Mouse (Mus musculus) brain, embryonic 18.5 days (tissue): Measurements from ENCODE around the gene Ugt1a5.

ENCODE experiments used
- DNase-seq: peaks from one replicate; pipeline ENCODE4 v3.0.0-alpha.2; 2012; ENCODE audit warnings: low read depth, low spot score

The Ugt1a5 gene

DNA sequence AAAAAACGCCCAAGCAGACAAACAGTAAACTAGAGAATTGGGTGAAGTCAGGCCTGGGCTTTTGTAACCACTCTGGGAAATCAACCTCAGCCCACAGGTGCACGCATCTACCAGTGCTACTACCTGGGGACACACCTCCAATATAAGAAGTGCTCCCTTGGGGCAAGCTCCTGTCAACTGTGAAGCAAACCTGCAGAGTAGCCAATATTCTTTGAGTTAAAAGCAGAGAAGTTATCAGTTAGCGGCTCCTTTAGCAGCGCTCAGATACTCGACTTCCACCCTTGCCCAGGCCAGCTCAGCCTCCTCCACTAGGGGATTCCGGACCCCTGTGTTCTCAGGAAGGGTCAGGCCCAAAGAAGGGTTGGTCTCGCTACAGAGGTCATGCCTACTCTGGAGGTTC lies 95.9 kb downstream of the Ugt1a5 start:
- no peak for DNase-seq

DNA sequence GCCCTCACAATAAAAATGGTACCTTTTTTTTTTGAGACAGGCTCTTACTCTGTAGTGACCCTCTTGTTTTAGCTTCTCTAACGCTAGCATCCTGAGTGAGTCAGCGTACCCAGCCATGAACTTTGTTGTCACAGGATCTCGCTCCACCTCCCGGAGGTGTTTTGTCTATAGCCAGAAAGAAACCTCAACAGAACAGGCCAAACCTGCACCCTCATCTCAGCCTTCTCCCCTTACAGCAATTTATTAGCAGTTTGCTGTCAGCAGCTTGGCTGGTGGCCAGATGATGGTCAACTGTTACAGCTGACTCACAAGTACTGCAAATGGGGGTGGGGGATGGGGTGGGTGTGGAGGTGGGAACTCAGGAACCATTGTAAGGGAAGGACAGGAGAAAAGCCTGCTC lies 96.4 kb downstream of the Ugt1a5 start:
- DNase-seq = no peak

DNA sequence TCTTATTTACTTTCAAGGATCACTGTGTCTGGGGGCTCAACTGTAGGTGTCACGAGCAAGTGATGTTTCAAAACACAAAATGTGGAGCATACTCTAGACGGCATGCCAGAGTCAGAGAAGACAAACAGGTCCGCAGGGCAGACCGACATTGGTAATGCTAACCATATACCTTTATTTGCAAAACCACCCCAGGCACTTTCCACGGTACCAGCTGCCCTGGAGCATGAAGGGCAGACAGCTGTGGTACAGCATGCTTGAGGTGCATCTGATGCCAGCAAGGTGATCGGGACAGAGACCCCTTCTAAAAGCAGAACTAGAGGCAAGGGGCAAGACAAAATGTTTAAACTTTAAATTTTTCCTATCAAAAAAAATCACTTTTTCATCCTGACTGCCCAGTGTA lies 97.1 kb downstream of the Ugt1a5 start:
- no peak for DNase-seq

DNA sequence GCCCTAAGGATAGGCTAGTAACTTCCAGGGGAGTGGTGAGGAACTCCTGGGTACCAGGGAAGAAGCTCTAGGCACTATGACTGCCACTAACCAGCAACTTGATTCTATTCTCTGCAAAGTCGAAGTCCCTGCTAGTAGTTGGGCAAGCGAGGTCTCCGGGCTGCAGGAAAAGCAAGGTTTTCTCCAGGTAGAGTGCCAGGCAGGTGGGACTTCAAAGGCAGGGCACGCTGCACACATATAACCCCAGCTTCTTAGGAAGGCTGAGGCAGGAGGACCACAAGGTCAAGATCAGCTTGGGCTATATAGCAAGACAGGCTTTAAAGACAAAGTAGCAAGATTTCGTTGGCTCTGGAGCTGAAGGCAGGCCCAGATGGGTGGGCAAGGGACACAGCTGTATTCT lies 98.0 kb downstream of the Ugt1a5 start:
- DNase-seq = no peak

DNA sequence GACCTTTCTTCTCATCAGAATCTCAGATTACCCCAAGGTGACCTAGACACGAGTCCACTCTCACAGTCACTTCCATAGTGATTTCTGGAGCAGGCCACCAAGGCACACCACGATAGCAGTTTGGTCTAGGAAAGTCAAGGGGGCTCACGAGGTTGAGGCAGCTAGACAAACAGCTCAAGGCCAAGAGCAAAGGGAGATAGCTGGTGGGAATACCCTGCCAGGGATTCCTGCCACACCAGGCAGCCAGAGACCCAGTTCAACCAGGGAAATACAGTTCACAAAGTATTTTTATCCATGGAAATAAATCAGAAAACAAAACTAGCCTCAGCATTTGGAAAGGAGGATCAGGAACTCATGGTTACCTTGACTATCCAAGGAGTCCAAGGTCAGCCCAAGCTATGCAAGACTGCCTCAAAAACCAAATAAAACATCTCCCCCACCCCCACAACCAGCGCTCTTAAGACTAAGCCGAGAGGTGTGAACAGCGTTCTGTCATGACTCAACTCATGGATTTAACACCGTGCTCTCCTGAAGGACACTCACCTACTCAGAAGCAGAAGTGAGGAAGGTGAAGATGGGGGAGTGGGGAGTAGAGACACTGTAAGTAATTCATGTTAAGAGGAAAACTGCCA lies 98.5 kb downstream of the Ugt1a5 start:
- DNase-seq = no peak

DNA sequence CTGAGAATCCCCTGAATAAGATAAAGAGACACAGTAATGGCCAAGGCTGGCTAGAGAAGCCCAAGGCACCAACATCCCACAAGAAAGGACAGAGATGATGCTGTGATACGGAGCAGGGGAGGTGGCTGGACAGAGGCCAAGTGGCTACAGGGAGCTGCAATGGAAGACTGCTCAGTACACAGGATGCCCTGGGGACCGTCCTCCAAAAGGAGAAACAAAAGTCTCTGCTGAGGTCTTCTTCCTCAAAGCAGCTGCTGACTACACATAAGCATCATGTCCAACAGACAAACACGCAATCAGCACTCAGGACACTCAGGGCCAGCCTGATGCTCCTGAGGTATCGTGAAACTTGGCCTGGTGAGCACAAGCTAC lies 99.0 kb downstream of the Ugt1a5 start:
- DNase-seq = no peak

DNA sequence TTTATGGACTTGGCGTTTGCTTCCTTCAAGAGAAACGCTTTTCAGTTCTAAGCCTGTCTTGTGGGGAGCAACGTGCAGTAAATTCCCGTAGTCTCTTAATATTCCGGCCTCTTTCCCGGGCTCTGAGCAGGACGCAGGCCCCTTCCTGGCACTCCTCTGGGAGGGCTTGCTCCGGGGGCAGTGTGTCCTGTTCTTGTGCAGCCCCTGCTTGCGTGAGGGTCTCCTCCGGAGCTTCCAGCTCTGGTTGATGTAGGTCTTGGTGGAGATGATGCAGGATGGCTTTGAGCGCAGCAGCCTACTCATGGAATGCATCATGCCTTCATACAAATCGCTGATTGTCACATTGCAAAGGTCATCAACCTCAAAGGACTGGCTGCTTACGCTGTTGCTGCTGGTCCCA lies 100.3 kb downstream of the Ugt1a5 start:
- DNase-seq = no peak

DNA sequence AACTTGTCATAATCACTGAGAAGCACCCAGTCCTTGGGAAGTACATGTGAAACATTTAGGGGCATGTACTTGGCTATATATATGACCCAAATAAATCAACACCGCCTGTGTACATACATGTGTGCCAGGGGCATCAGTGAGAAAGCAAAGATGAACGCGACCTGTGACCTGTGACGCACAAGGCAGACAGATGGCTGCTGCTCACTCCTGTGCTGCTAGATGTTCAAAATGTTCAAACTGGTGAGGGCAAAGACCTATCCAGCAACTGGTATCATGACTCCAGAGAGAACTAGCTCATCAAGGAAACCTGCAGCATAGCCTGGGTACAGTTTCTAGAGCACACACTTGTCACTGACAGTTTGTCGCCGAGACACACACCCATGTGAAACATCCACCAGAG lies 101.7 kb downstream of the Ugt1a5 start:
- DNase-seq = no peak

DNA sequence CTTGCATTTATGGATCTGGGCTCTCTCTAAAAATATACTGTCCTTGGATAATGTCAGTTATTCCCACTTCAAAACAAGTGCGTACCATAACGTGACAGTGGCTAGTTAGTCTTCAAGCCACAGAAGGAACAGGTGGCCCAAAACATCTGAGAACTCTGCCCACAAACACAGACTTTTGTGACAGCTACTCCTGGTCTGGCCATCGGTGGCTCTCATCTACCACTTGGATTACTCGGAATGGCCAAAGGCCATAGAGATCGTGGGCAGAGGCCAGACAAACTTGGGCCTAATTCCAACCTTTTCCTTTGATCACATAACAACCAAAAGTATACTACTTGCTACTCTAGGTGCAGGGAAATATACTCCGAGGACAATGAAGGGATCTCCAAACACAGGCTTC lies 102.3 kb downstream of the Ugt1a5 start:
- DNase-seq = no peak
